Mouse (Mus musculus) G1E (cell line): ENCODE measurements around the gene Lrrtm1. TPM values are rescaled to one million over a fixed set of nuclear protein-coding genes. Genes with fewer than 3 reads are reported as not detected.

Experiments
- ATAC-seq: 2 replicates; pipeline ENCODE4 v1.8.0; 2016; ENCODE audit warnings: mild to moderate bottlenecking; ENCODE audit not compliant: insufficient number of reproducible peaks, poor library complexity, low FRiP score, severe bottlenecking; ENCODE audit errors: extremely low read depth
- DNase-seq: peaks from one replicate; pipeline ENCODE4 v3.0.0; 2012; ENCODE audit warnings: low spot score
- H3K27me3 ChIP-seq: 2 replicates; pipeline ENCODE4 v1.6.1; 2012; ENCODE audit warnings: mild to moderate bottlenecking, low read length, inconsistent platforms; ENCODE audit not compliant: insufficient read depth
- H3K36me3 ChIP-seq: replicated peaks from 2 replicates; pipeline ENCODE3; 2012; ENCODE audit warnings: mild to moderate bottlenecking, inconsistent platforms
- H3K4me1 ChIP-seq: 2 replicates; pipeline ENCODE4 v1.6.1; 2012; ENCODE audit warnings: low read depth, low read length, inconsistent platforms, mixed read lengths; ENCODE audit not compliant: insufficient read depth
- H3K4me3 ChIP-seq: 2 replicates; pipeline ENCODE4 v1.5.1; 2012; ENCODE audit warnings: low read depth, mild to moderate bottlenecking, inconsistent platforms, low read length, moderate library complexity, mixed read lengths
- H3K9me3 ChIP-seq: replicated peaks from 2 replicates; pipeline ENCODE4 v1.6.1; 2012; ENCODE audit warnings: inconsistent platforms
- CTCF ChIP-seq: IDR thresholded peaks from 2 replicates; pipeline ENCODE4 v1.5.1; 2012; ENCODE audit warnings: low read depth, low read length, inconsistent platforms, mixed read lengths
- GATA1 ChIP-seq: IDR thresholded peaks from 2 replicates; pipeline ENCODE4 v1.6.1; 2012; ENCODE audit warnings: borderline replicate concordance, low read length, inconsistent platforms, mixed read lengths
- GATA2 ChIP-seq: IDR thresholded peaks from 2 replicates; pipeline ENCODE4 v1.6.1; 2012; ENCODE audit warnings: low read depth, low read length, inconsistent platforms, borderline replicate concordance
- POLR2AphosphoS5 ChIP-seq: IDR thresholded peaks from 2 replicates; pipeline ENCODE4 v1.6.1; 2012; ENCODE audit warnings: low read depth, low read length, inconsistent platforms; ENCODE audit not compliant: insufficient replicate concordance
- TAL1 ChIP-seq: conservative IDR thresholded peaks from 2 replicates; pipeline ENCODE4 v1.6.1; 2012; ENCODE audit warnings: low read depth, low read length, inconsistent platforms, mixed read lengths
- polyA plus RNA-seq: library from polyadenylated mRNA; stranded (reverse); fragments of >175 nt; gene quantifications from 2 replicates; pipeline ENCODE4 v1.2.3, GENCODE M21; 2012
- total RNA-seq, 2 experiments: library from RNA; stranded (forward) in 1 of 2; stranded (reverse) in 1 of 2; fragments of 200-1000 nt in 1 of 2; fragments of >200 nt in 1 of 2; fragmentation: Nextera tagmentation in 1 of 2; gene quantifications; 2 replicates each; pipeline ENCODE4 v1.2.3; 2014 to 2017

Gene Lrrtm1
- total and polyA plus RNA-seq, 3 experiments: not detected

- Histone ChIP-seq H3K4me3 (no peak overlapping the region), H3K36me3 (no peaks in the 10 kb centered on the region), H3K9me3 (0 out of 2 replicates have a peak, but pooled peaks cover 2% of the 10 kb centered on the region), H3K27me3 (no peaks in the 10 kb centered on the region), H3K4me1 (no peaks in the 10 kb centered on the region)
- no peak for TF ChIP-seq POLR2AphosphoS5
- TF ChIP-seq GATA1: no peak
- no peak for TF ChIP-seq CTCF
- no peak for TF ChIP-seq GATA2
- no peak for TF ChIP-seq TAL1
- no peak for ATAC-seq
- DNase-seq: no peak
These were observed 11.0 kb downstream of the Lrrtm1 start for GRCm38 (mm10) chr6:77253480-77253879.

GRCm38 (mm10) chr6:77256348-77256747 lies 13.9 kb downstream of the Lrrtm1 start:
- no peak overlapping the region for H3K4me3 ChIP-seq
- 0 out of 2 replicates have a peak, but pooled peaks cover 2% of the 10 kb centered on the region for H3K9me3 ChIP-seq
- H3K4me1 ChIP-seq: no peaks in the 10 kb centered on the region
- no peaks in the 10 kb centered on the region for H3K27me3 ChIP-seq
- TF ChIP-seq POLR2AphosphoS5 (no peak), TAL1 (no peak)
- no peaks in the 10 kb centered on the region for H3K36me3 ChIP-seq
- no peak for DNase-seq
- no peak for ATAC-seq

- peaks cover 2% of the 10 kb centered on the region; the same call in 1 of the 2 replicates for H3K9me3 ChIP-seq
- H3K27me3 ChIP-seq: no peaks in the 10 kb centered on the region
- no peak for ATAC-seq
- no peaks in the 10 kb centered on the region for H3K4me1 ChIP-seq
- no peaks in the 10 kb centered on the region for H3K36me3 ChIP-seq
- no peak for DNase-seq
- no peak overlapping the region for H3K4me3 ChIP-seq
- TF ChIP-seq POLR2AphosphoS5: no peak
- no peak for TF ChIP-seq CTCF
- no peak for TF ChIP-seq GATA2
- TF ChIP-seq GATA1: no peak
These were observed 15.0 kb downstream of the Lrrtm1 start for GRCm38 (mm10) chr6:77257358-77258105.

- TF ChIP-seq POLR2AphosphoS5 (no peak), TAL1 (no peak), GATA2 (no peak)
- Histone ChIP-seq H3K27me3 (no peaks in the 10 kb centered on the region), H3K4me3 (no peak overlapping the region), H3K9me3 (no peaks in the 10 kb centered on the region; the same call in 1 of the 2 replicates), H3K4me1 (no peaks in the 10 kb centered on the region), H3K36me3 (no peaks in the 10 kb centered on the region)
- ATAC-seq (no peak), DNase-seq (no peak)
These were observed 22.7 kb downstream of the Lrrtm1 start for GRCm38 (mm10) chr6:77265163-77265562.

GRCm38 (mm10) chr6:77278794-77279193 lies 36.3 kb downstream of the Lrrtm1 start:
- no peaks in the 10 kb centered on the region for H3K27me3 ChIP-seq
- no peak overlapping the region for H3K4me3 ChIP-seq
- no peak for TF ChIP-seq CTCF
- TF ChIP-seq GATA2: no peak
- no peak for TF ChIP-seq TAL1
- TF ChIP-seq GATA1: no peak
- TF ChIP-seq POLR2AphosphoS5: no peak
- DNase-seq (no peak), ATAC-seq (no peak)
- 0 out of 2 replicates have a peak, but pooled peaks cover 2% of the 10 kb centered on the region for H3K9me3 ChIP-seq
- H3K36me3 ChIP-seq: no peaks in the 10 kb centered on the region
- H3K4me1 ChIP-seq: no peaks in the 10 kb centered on the region

- ATAC-seq (no peak), DNase-seq (no peak)
- no peak overlapping the region for H3K4me3 ChIP-seq
- H3K4me1 ChIP-seq: no peaks in the 10 kb centered on the region
- no peaks in the 10 kb centered on the region for H3K36me3 ChIP-seq
- peaks cover 5% of the 10 kb centered on the region; the same call in 1 of the 2 replicates for H3K9me3 ChIP-seq
- TF ChIP-seq GATA1 (no peak), TAL1 (no peak), POLR2AphosphoS5 (no peak), CTCF (no peak), GATA2 (no peak)
- no peaks in the 10 kb centered on the region for H3K27me3 ChIP-seq
These were observed 43.8 kb downstream of the Lrrtm1 start for GRCm38 (mm10) chr6:77286317-77286716.

- Histone ChIP-seq H3K4me1 (no peaks in the 10 kb centered on the region), H3K4me3 (no peak overlapping the region), H3K9me3 (peaks cover 5% of the 10 kb centered on the region; the same call in 1 of the 2 replicates), H3K27me3 (no peaks in the 10 kb centered on the region), H3K36me3 (no peaks in the 10 kb centered on the region)
- DNase-seq (no peak), ATAC-seq (no peak)
- TF ChIP-seq GATA2: no peak
- no peak for TF ChIP-seq CTCF
- no peak for TF ChIP-seq TAL1
- TF ChIP-seq POLR2AphosphoS5: no peak
- no peak for TF ChIP-seq GATA1
These were observed 45.9 kb downstream of the Lrrtm1 start for GRCm38 (mm10) chr6:77288402-77288801.
